Mouse (Mus musculus) CH12.LX (cell line): ENCODE results near the gene Aldoart2. TPM values are rescaled to one million over a fixed set of nuclear protein-coding genes. Genes with fewer than 3 reads are reported as not detected.
A peak's percentile ranks its signal among the peaks of the same experiment; 100 is the strongest.

Experiments
- DNase-seq: peaks from one replicate; pipeline ENCODE4 v3.0.0-alpha.2; 2013; ENCODE audit errors: extremely low read depth
- H3K27ac ChIP-seq: 2 replicates; pipeline ENCODE4 v1.5.1; 2012; ENCODE audit warnings: low read depth, mild to moderate bottlenecking, control low read depth, moderate library complexity; ENCODE audit not compliant: insufficient read depth
- H3K27me3 ChIP-seq: replicated peaks from 2 replicates; pipeline ENCODE3; 2012; ENCODE audit warnings: inconsistent platforms
- H3K36me3 ChIP-seq, 2 experiments: replicated peaks in 1 of 2; 2 replicates each; pipeline versions ENCODE3 to v1.6.1; 2012; ENCODE audit warnings: inconsistent platforms in 1 of 2, low read length in 1 of 2, mild to moderate bottlenecking in 1 of 2, mixed read lengths in 1 of 2, moderate library complexity in 1 of 2; ENCODE audit not compliant: control insufficient read depth in 1 of 2, insufficient read depth in 1 of 2
- H3K4me1 ChIP-seq, 2 experiments: 2 replicates each; pipeline ENCODE4 v1.6.1; 2012; ENCODE audit warnings: inconsistent platforms in 1 of 2, moderate library complexity in 1 of 2; ENCODE audit not compliant: insufficient read depth in 2 of 2, control insufficient read depth in 1 of 2
- H3K4me2 ChIP-seq: 2 replicates; pipeline ENCODE4 v1.6.1; 2012; ENCODE audit warnings: low read depth, mild to moderate bottlenecking, control low read depth; ENCODE audit not compliant: poor library complexity, insufficient read depth, severe bottlenecking
- H3K4me3 ChIP-seq, 3 experiments: fragments of 150-350 bp in 1 of 3; sonication (generic) in 1 of 3; replicated peaks in 1 of 3; 2 replicates each; pipeline versions ENCODE3 to v1.5.1; 2011 to 2012; ENCODE audit warnings: low read depth in 2 of 3, low read length in 2 of 3, mild to moderate bottlenecking in 2 of 3, moderate library complexity in 2 of 3, control low read depth in 1 of 3, improper control_type of control experiment in 1 of 3, inconsistent platforms in 1 of 3, mixed read lengths in 1 of 3; ENCODE audit not compliant: poor library complexity in 1 of 3
- H3K79me2 ChIP-seq: replicated peaks from 2 replicates; pipeline ENCODE4 v1.6.1; 2012; ENCODE audit warnings: mild to moderate bottlenecking, moderate library complexity; ENCODE audit not compliant: control insufficient read depth, poor library complexity, insufficient read depth, severe bottlenecking; ENCODE audit errors: extremely low read depth
- H3K9ac ChIP-seq: 2 replicates; pipeline ENCODE4 v1.6.1; 2012; ENCODE audit warnings: low read depth, mild to moderate bottlenecking, control low read depth, moderate library complexity; ENCODE audit not compliant: insufficient read depth
- H3K9me3 ChIP-seq: replicated peaks from 2 replicates; pipeline ENCODE3; 2012; ENCODE audit warnings: low read length, inconsistent platforms, mixed read lengths
- CHD1 ChIP-seq: IDR thresholded peaks from 2 replicates; pipeline ENCODE4 v1.6.1; 2012; ENCODE audit warnings: low read depth, low read length, improper control_type of control experiment, inconsistent platforms
- CTCF ChIP-seq, 2 experiments: IDR thresholded peaks in 1 of 2; conservative IDR thresholded peaks in 1 of 2; 2 replicates each; pipeline ENCODE4 v1.5.1; 2011 to 2012; ENCODE audit warnings: low read depth in 2 of 2, low read length in 2 of 2, improper control_type of control experiment in 1 of 2, inconsistent platforms in 1 of 2, mild to moderate bottlenecking in 1 of 2, moderate library complexity in 1 of 2
- ELF1 ChIP-seq: IDR thresholded peaks from 2 replicates; pipeline ENCODE4 v1.6.1; 2014; ENCODE audit warnings: low read depth, mild to moderate bottlenecking, inconsistent platforms, low read length, improper control_type of control experiment
- EP300 ChIP-seq: IDR thresholded peaks from 2 replicates; pipeline ENCODE4 v1.6.1; 2011; ENCODE audit warnings: low read length, improper control_type of control experiment
- JUN ChIP-seq: IDR thresholded peaks from 2 replicates; pipeline ENCODE4 v1.6.1; 2011; ENCODE audit warnings: low read depth, mild to moderate bottlenecking, low read length, improper control_type of control experiment, moderate library complexity; ENCODE audit not compliant: insufficient read depth
- KAT2A ChIP-seq: IDR thresholded peaks from 2 replicates; pipeline ENCODE4 v1.6.1; 2012; ENCODE audit warnings: low read length, improper control_type of control experiment, inconsistent platforms; ENCODE audit not compliant: insufficient replicate concordance
- MAFK ChIP-seq: IDR thresholded peaks from 2 replicates; pipeline ENCODE4 v1.6.1; 2011; ENCODE audit warnings: low read length, improper control_type of control experiment; ENCODE audit not compliant: insufficient replicate concordance
- MEF2A ChIP-seq: IDR thresholded peaks from 2 replicates; pipeline ENCODE4 v1.6.1; 2014; ENCODE audit warnings: low read depth, mild to moderate bottlenecking, inconsistent platforms, low read length, improper control_type of control experiment, borderline replicate concordance
- MXI1 ChIP-seq: IDR thresholded peaks from 2 replicates; pipeline ENCODE4 v1.6.1; 2011; ENCODE audit warnings: mild to moderate bottlenecking, low read depth, low read length, improper control_type of control experiment
- NELFE ChIP-seq: IDR thresholded peaks from 2 replicates; pipeline ENCODE4 v1.6.1; 2011; ENCODE audit warnings: low read depth, low read length, improper control_type of control experiment
- NRF1 ChIP-seq: IDR thresholded peaks from 2 replicates; pipeline ENCODE4 v1.6.1; 2014; ENCODE audit warnings: low read depth, mild to moderate bottlenecking, inconsistent platforms, low read length, improper control_type of control experiment, moderate library complexity
- POLR2A ChIP-seq: IDR thresholded peaks from 2 replicates; pipeline ENCODE4 v1.6.1; 2011; ENCODE audit warnings: low read depth, mild to moderate bottlenecking, improper control_type of control experiment, low read length
- RAD21 ChIP-seq: IDR thresholded peaks from 2 replicates; pipeline ENCODE4 v1.6.1; 2011; ENCODE audit warnings: low read depth, mild to moderate bottlenecking, low read length, improper control_type of control experiment, moderate library complexity
- SMC3 ChIP-seq: IDR thresholded peaks from 2 replicates; pipeline ENCODE4 v1.6.1; 2011; ENCODE audit warnings: low read depth, low read length, improper control_type of control experiment
- UBTF ChIP-seq: IDR thresholded peaks from 2 replicates; pipeline ENCODE4 v1.6.1; 2012; ENCODE audit warnings: low read depth, mild to moderate bottlenecking, inconsistent platforms, low read length, improper control_type of control experiment, moderate library complexity
- USF2 ChIP-seq: conservative IDR thresholded peaks from 2 replicates; pipeline ENCODE4 v1.6.1; 2011; ENCODE audit warnings: low read depth, low read length, improper control_type of control experiment
- ZC3H11A ChIP-seq: IDR thresholded peaks from 2 replicates; pipeline ENCODE4 v1.6.1; 2012; ENCODE audit warnings: low read depth, mild to moderate bottlenecking, inconsistent platforms, low read length, improper control_type of control experiment
- ZKSCAN1 ChIP-seq: IDR thresholded peaks from 2 replicates; pipeline ENCODE4 v1.6.1; 2012; ENCODE audit warnings: low read depth, inconsistent platforms, low read length, improper control_type of control experiment, borderline replicate concordance
- ZNF384 ChIP-seq: IDR thresholded peaks from 2 replicates; pipeline ENCODE4 v1.6.1; 2012; ENCODE audit warnings: low read depth, low read length, improper control_type of control experiment, inconsistent platforms
- dilution Hi-C: fragments of 300-500 bp; cut with MboI; formaldehyde crosslinking; loops from 2 replicates; pipeline ENCODE4 v1.14.3; 2020; ENCODE audit warnings: low sequenced_read_pairs; ENCODE audit not compliant: extremely low pct_unique_long_range_greater_than_20kb, extremely low pct_ligation_motif_present
- in situ Hi-C: fragments of 300-500 bp; cut with MboI; formaldehyde crosslinking; loops from 3 replicates; pipeline ENCODE4 v1.14.3; 2019; ENCODE audit warnings: low sequenced_read_pairs, low pct_ligation_motif_present, low pct_unique_long_range_greater_than_20kb, mixed read lengths
- polyA plus RNA-seq: library from polyadenylated mRNA; unstranded; fragments of >175 nt; gene quantifications from 2 replicates; pipeline ENCODE4 v1.2.1, GENCODE M21; 2012; ENCODE audit warnings: low read depth; ENCODE audit not compliant: insufficient read length
- total RNA-seq, 2 experiments: library from RNA; depleted of rRNA; stranded (reverse); fragments of 300-350 nt in 1 of 2; fragments of >200 nt in 1 of 2; gene quantifications; 2 replicates each; pipeline ENCODE4 v1.2.3; 2012 to 2014

Aldoart2 gene
- total and polyA plus RNA-seq, 3 experiments, result not detected

GRCm38 (mm10) chr12:55571661-55572060 is 6.6 kb downstream of the Aldoart2 start:
- no peaks in the 10 kb centered on the region for H3K36me3 ChIP-seq
- no peaks in the 10 kb centered on the region for H3K4me1 ChIP-seq
- DNase-seq, result no peak
- H3K9me3 ChIP-seq, result no peaks in the 10 kb centered on the region
- dilution Hi-C loops (no loop called here), in situ Hi-C loops (no loop called here)
- no peak overlapping the region for H3K27ac ChIP-seq
- no peak overlapping the region for H3K9ac ChIP-seq
- no peak overlapping the region for H3K4me2 ChIP-seq
- no peak for TF ChIP-seq POLR2A
- no peak for TF ChIP-seq ZKSCAN1
- no peak for TF ChIP-seq SMC3
- no peak for TF ChIP-seq ZNF384
- no peak for TF ChIP-seq USF2
- no peak for TF ChIP-seq ELF1
- TF ChIP-seq KAT2A, result no peak
- TF ChIP-seq NRF1, result no peak
- no peak for TF ChIP-seq MAFK
- no peak for TF ChIP-seq NELFE
- TF ChIP-seq EP300, result no peak
- TF ChIP-seq JUN, result no peak
- no peak for TF ChIP-seq MEF2A
- no peak for TF ChIP-seq UBTF
- no peak for TF ChIP-seq MXI1
- no peak for TF ChIP-seq ZC3H11A
- no peak for TF ChIP-seq CHD1
- H3K79me2 ChIP-seq, result no peaks in the 10 kb centered on the region
- no peak overlapping the region for H3K4me3 ChIP-seq
- H3K27me3 ChIP-seq, result no peaks in the 10 kb centered on the region

GRCm38 (mm10) chr12:55573089-55573488 is 8.1 kb downstream of the Aldoart2 start:
- H3K4me3 ChIP-seq, result no peak overlapping the region
- H3K27ac ChIP-seq, result no peak overlapping the region
- H3K4me1 ChIP-seq, result no peaks in the 10 kb centered on the region
- no peaks in the 10 kb centered on the region for H3K79me2 ChIP-seq
- DNase-seq, result no peak
- no peak overlapping the region for H3K4me2 ChIP-seq
- no peaks in the 10 kb centered on the region for H3K27me3 ChIP-seq
- in situ Hi-C loops, result no loop called here
- H3K9me3 ChIP-seq, result no peaks in the 10 kb centered on the region
- H3K36me3 ChIP-seq, result no peaks in the 10 kb centered on the region
- dilution Hi-C loops, result no loop called here
- TF ChIP-seq SMC3 (peak; percentile 22; the same call in 1 of the 2 replicates), USF2 (no peak), CTCF (conservative IDR thresholded peaks at IDR 0.05 in 1 of 2, IDR thresholded peaks at IDR 0.05 in 1 of 2; ENCODE audit: low read depth in 2 of 2, low read length in 2 of 2) (peak in 1 of 2 experiments; percentile 37; a peak in 1 of 4 replicates), RAD21 (peak; percentile 12)
- no peak overlapping the region for H3K9ac ChIP-seq
